Mouse (Mus musculus) midbrain, embryonic 16.5 days (tissue): ENCODE measurements around the gene Clec11a. TPM values are rescaled to one million over a fixed set of nuclear protein-coding genes. Genes with fewer than 3 reads are reported as not detected.

Source experiments
- ATAC-seq: fragments of 200-750 bp; cut with Nextera tagmentation; 2 replicates; pipeline ENCODE4 v1.8.0; 2017; ENCODE audit warnings: moderate TSS enrichment
- H3K27ac ChIP-seq: fragments of 300-500 bp; sonication (generic); 2 replicates; pipeline ENCODE4 v1.5.1; 2014; ENCODE audit warnings: mild to moderate bottlenecking, low read length, mixed read lengths
- H3K27me3 ChIP-seq: fragments of 300-500 bp; sonication (generic); 2 replicates; pipeline ENCODE4 v1.6.1; 2014; ENCODE audit warnings: low read depth, low read length, mixed read lengths; ENCODE audit not compliant: control insufficient read depth, insufficient read depth
- H3K36me3 ChIP-seq: fragments of 300-500 bp; sonication (generic); 2 replicates; pipeline ENCODE4 v1.6.1; 2014; ENCODE audit warnings: mild to moderate bottlenecking, low read length, moderate library complexity, mixed read lengths; ENCODE audit not compliant: control insufficient read depth, insufficient read depth
- H3K4me1 ChIP-seq: fragments of 300-500 bp; sonication (generic); 2 replicates; pipeline ENCODE4 v1.6.1; 2014; ENCODE audit warnings: mild to moderate bottlenecking, low read length, mixed read lengths; ENCODE audit not compliant: control insufficient read depth, insufficient read depth
- H3K4me2 ChIP-seq: fragments of 300-500 bp; sonication (generic); 2 replicates; pipeline ENCODE4 v1.6.1; 2014; ENCODE audit warnings: mild to moderate bottlenecking, low read length, mixed read lengths
- H3K4me3 ChIP-seq: fragments of 300-500 bp; sonication (generic); 2 replicates; pipeline ENCODE4 v1.5.1; 2014; ENCODE audit warnings: low read depth, mild to moderate bottlenecking, low read length, moderate library complexity, mixed read lengths
- H3K9ac ChIP-seq: fragments of 300-500 bp; sonication (generic); 2 replicates; pipeline ENCODE4 v1.6.1; 2014; ENCODE audit warnings: low read depth, low read length, mixed read lengths
- H3K9me3 ChIP-seq: fragments of 300-500 bp; sonication (generic); replicated peaks from 2 replicates; pipeline ENCODE4 v1.6.1; 2014; ENCODE audit warnings: mild to moderate bottlenecking, low read length, mixed read lengths; ENCODE audit not compliant: control insufficient read depth, poor library complexity, severe bottlenecking
- WGBS: fragments of 180-500 bp; shearing (Covaris S2); extraction: QIAGEN DNeasy Blood & Tissue Kit; methylation state at CpG from one replicate; pipeline ENCODE4 v1.1.7; 2014; 5-methylcytosine and 5-hydroxymethylcytosine counted together
- polyA plus RNA-seq: library from polyadenylated mRNA; unstranded; fragments of >200 nt; fragmentation: Nextera tagmentation; extraction: Ambion mirVana; gene quantifications from 2 replicates; pipeline ENCODE4 v1.2.1, GENCODE M21; 2015

Gene Clec11a
- polyA plus RNA-seq, 1 experiment from 2014 or later = 4.2 TPM

DNA sequence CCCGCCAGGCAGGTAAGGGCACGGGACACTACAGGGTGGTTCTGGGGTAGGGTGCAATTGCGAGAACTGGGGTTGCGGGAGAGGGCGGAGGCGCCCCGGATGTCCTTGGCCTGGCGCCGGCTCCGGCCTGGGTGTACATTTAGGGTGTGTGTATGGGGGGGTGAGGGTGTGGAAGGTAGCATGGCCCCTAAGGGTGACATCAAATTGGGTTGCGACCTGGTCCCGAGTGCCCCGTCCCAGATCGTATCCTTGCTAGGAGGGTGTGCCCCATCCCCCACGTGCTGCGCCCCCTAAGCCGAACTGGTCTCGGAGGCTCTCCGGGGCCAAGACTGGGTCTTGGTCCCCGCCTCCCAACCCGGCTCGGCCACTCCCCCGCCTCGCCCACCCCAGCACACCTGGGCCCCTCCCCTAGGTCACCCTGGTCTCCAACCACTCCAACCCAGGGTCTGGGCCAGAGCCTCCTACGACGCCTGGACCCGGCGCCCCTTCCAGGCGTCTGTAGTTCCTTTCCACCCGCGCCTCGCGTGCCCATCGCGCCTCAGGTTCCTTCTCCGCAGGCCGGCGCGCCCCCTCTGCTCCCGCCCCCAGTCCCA lies 3.7 kb upstream of the Clec11a start:
- Histone ChIP-seq H3K27me3 (no peaks in the 10 kb centered on the region), H3K9ac (peak overlapping the region; percentile 76), H3K9me3 (no peaks in the 10 kb centered on the region), H3K4me2 (peak overlapping the region; percentile 91), H3K4me3 (peak overlapping the region; percentile 69), H3K27ac (peak overlapping the region; percentile 77), H3K4me1 (peaks cover 17% of the 10 kb centered on the region), H3K36me3 (peaks cover 12% of the 10 kb centered on the region)
- ATAC-seq = peak; percentile 9
- under 1% methylated on average over 36 of the region's 40 CpGs for WGBS

DNA sequence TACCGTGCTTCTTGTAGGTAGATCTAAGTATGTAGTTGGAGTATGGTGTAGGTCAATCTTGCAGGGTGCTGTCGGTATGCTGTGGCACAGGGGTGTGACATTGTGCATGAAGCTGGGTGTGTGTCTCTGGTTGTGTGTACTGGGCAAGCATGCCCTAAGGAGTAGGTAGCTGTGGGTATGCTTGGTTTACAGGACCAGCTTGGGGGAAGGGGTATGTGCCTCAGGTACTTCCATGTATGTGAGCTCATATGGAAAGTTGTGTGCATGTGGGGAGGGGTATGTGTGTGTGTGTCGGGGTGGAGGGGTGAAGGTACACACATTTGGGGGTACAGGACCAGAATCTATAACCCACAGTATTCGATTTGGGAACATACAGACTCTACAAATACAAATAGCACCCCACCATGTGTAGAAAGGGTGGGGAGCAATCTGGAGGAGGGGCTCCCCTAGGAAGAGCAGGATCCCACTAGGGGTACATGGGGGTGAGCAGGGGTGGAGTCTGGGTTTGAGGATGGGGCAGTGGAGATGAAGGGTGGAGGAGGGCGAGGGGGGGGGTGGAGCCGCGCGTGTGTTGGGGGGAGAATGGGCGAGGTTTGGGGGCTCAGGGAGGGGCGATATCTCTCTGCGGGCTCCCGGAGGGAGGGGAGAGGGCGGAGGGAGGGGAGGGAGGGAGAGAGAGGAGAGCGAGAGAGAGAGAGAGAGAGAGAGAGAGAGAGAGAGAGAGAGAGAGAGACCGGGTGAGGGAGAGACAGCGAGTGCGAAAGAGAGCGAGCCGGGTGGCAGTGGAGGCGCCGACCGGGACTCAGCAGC lies 3.0 kb upstream of the Clec11a start, which contains the start of gene Shank1:
Gene Shank1, plus strand, starts transcription at position 779 of the 810 bp plus-strand sequence.
- 20% methylated on average over 14 of the region's 22 CpGs for WGBS
- peaks cover 17% of the 10 kb centered on the region for H3K4me1 ChIP-seq
- peak within 1 kb of the TSS; percentile 76 for H3K9ac ChIP-seq
- H3K4me3 ChIP-seq = peak within 1 kb of the TSS; percentile 69
- peaks cover 12% of the 10 kb centered on the region for H3K36me3 ChIP-seq
- peak within 1 kb of the TSS; percentile 77 for H3K27ac ChIP-seq
- no peak for ATAC-seq
- H3K27me3 ChIP-seq = no peaks in the 10 kb centered on the region
- H3K9me3 ChIP-seq = no peaks in the 10 kb centered on the region
- peak within 1 kb of the TSS; percentile 91 for H3K4me2 ChIP-seq

DNA sequence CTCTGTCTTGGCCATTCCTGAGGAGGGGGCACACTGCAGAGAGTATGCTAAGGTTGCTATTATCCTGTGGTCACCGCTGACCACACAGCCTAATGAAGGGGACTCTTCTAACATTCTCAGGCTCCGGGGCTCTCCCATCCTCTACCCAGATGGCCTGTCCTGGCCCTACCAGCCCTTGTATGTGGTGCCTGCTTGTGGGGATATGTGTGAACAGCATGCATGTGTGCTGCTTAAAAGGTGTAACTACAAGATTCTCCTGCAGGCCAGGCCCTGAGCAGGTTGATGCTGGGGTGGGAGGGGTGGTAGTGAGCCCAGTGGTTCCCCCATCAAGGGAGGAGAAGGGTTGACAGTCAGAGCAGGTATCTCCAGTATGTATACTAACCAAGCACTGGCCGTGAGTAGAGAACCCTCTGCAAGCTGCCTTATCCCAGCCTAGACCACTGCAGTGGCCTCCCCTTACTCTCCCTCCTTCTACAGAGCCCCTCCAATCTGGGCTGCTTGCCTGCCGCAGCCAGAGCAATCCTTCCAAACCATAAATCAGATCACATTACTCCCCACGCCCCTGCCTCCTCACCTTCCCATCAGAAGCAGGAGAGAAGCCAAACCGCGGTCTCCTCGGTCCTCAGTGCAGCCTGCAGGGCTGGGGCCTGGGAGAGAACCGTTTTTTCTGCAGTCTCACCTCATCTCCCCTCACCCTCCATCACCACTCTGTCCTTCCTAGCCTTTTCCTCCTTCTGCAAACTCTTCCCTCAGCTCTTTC lies 739 bp upstream of the Clec11a start:
- no peak overlapping the region for H3K27ac ChIP-seq
- no peak for ATAC-seq
- no peak overlapping the region for H3K9ac ChIP-seq
- WGBS = 57% methylated on average over 9 of the region's 9 CpGs
- H3K4me2 ChIP-seq = no peak overlapping the region
- no peak overlapping the region for H3K4me3 ChIP-seq
- H3K36me3 ChIP-seq = no peaks in the 10 kb centered on the region
- H3K27me3 ChIP-seq = no peaks in the 10 kb centered on the region
- no peaks in the 10 kb centered on the region for H3K9me3 ChIP-seq
- peaks cover 24% of the 10 kb centered on the region for H3K4me1 ChIP-seq

DNA sequence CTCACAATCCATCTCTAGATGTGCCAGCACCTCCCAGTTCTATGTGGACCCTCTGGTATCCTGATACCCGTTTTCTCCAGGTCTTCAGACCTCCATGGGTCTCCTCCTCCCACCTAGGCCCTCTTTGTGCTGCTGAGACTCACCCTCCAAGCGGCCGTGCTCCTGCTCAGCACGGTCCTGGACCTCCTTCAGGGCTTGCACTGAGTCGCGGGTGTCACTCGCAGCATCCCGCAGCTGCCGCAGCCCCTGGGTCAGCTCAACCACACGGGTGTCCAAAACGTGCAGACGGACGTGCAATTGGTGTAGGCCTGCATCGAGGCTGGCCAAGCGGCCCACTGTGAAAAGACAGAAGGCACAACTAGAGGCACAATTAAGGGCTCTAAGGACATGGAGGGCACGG lies 1.0 kb downstream of the Clec11a start:
- H3K4me1 ChIP-seq = peaks cover 12% of the 10 kb centered on the region
- peak overlapping the region; percentile 67 for H3K4me3 ChIP-seq
- H3K36me3 ChIP-seq = no peaks in the 10 kb centered on the region
- H3K9ac ChIP-seq = 0 out of 2 replicates have a peak overlapping the region, but pooled peaks have one; percentile 11
- H3K9me3 ChIP-seq = no peaks in the 10 kb centered on the region
- no peak; the same call in 1 of the 2 replicates for ATAC-seq
- WGBS = 11% methylated on average over 16 of the region's 16 CpGs
- H3K27ac ChIP-seq = peak overlapping the region; percentile 92
- peak overlapping the region; percentile 72 for H3K4me2 ChIP-seq
- H3K27me3 ChIP-seq = no peaks in the 10 kb centered on the region

DNA sequence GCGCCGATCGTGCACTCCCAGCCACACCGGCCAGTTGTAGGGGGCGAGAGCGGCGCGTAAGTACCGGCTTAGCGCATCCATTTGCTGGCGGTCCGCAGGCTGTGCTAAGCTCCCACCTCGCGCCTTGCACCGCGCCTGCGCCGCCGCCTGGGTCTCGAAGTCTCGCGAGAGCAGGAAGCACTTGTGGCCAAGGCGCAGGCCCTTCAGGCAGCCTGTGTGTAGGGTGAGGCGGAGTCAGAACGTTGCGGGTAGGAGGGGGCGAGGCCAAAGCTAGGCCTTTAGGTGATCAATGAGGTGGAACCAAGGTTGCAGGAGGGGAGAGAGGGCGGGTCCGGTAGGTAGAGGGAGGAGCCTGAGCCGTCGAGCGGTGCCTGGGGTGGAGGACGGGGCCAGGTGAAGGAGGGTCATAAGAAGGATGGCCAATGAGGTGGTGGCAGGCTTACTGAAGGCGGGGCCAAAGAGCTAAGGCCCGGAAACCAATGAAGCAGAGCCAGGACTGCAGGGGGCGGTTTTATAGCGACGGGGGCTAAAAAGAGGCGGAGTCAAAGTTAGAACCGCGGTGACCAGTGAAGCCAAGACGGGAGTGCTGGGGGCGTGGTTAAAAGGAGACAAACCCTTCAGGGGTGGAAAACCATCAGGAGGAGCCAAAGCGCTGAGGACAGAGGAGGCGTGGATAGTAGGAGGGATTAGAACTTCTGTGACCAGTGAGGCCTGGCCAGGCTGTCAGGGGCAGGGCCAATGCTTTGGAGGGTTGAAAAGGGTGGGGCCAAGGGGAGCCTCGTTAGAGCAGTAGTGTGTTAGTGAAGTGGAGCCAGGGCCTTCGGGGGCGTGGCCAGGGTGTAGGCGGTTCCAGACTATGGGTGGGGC lies 1.7 kb downstream of the Clec11a start:
- Histone ChIP-seq H3K9ac (peak overlapping the region; percentile 90), H3K27me3 (no peaks in the 10 kb centered on the region), H3K9me3 (no peaks in the 10 kb centered on the region), H3K27ac (peak overlapping the region; percentile 92), H3K4me2 (peak overlapping the region; percentile 72), H3K4me3 (peak overlapping the region; percentile 67), H3K4me1 (peaks cover 12% of the 10 kb centered on the region), H3K36me3 (no peaks in the 10 kb centered on the region)
- ATAC-seq = peak; percentile 94
- under 1% methylated on average over 49 of the region's 49 CpGs for WGBS

DNA sequence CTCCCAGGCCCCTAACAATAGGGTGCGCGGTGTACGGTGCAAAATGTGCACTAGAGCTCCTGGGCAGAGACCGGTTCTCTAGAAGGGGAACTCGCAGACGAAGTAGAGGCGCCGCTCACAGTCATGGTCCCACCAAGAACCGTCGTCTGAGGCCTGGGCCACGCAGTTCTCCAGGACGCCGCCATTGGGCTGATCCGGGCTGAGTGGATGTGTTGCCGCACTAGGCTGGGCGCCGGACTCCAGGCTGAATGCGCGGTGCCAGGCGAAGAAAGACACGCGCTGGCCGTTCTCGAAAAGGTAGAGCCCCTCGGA lies 2.3 kb downstream of the Clec11a start:
- H3K36me3 ChIP-seq = no peaks in the 10 kb centered on the region
- no peaks in the 10 kb centered on the region for H3K9me3 ChIP-seq
- peak overlapping the region; percentile 67 for H3K4me3 ChIP-seq
- ATAC-seq = peak; percentile 57
- peaks cover 12% of the 10 kb centered on the region for H3K4me1 ChIP-seq
- H3K9ac ChIP-seq = peak overlapping the region; percentile 90
- H3K27ac ChIP-seq = peak overlapping the region; percentile 92
- H3K4me2 ChIP-seq = peak overlapping the region; percentile 72
- under 1% methylated on average over 25 of the region's 25 CpGs for WGBS
- no peaks in the 10 kb centered on the region for H3K27me3 ChIP-seq

DNA sequence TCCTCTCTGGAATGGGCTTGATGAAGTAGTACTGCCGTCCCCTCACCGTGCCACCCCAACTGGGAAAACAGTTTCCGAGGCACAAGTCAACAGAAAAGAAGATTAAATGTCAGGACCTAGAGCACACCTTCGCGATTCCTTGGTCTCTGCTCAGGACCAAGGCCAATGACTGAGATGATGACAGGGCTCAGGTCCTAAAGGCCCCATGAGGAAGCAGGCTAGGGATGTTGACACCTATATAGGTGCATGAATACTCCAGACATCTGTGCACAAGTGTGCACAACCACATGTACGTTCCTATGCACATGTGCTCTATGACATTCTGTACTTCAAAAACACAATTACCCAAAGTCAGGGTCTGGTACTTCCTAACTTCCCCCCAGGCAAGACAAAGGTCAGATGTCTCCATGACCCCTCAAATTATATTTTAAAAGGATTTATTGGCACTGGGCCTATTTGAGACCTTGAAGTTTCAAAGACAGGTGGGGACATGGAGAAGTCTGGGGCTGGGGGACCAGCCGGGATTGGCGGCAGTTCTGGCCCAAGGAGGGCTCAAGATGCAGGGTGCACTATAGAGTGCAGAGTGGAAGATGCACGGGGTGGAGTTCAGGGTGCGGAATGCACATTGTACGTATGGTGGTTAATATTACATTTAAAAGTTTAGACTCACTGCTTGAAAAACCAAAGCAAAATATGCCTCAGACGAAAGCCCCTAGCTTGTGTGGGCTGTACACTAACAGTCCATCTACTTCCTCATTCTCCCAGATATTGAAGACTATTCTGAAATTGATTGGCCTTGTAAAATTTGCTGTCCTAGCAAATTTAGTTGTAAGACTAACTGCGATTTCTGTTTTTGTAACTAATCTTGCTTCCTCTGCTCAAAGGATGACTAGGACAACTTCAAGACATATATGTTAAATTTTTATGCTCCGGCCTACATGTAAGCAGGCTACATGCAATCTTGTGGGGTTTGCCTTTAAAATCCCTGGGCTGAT lies 3.1 kb downstream of the Clec11a start:
- H3K27ac ChIP-seq = peak overlapping the region; percentile 92
- H3K27me3 ChIP-seq = no peaks in the 10 kb centered on the region
- ATAC-seq = no peak
- H3K4me2 ChIP-seq = peak overlapping the region; percentile 72
- 81% methylated on average over 14 of the region's 14 CpGs for WGBS
- no peaks in the 10 kb centered on the region for H3K9me3 ChIP-seq
- peak overlapping the region; percentile 67 for H3K4me3 ChIP-seq
- H3K9ac ChIP-seq = peak overlapping the region; percentile 90
- peaks cover 12% of the 10 kb centered on the region for H3K4me1 ChIP-seq
- H3K36me3 ChIP-seq = no peaks in the 10 kb centered on the region
